Mouse (Mus musculus) mature B cell (primary cell): ENCODE results near the gene Fgfr2.

Experiments
- in situ Hi-C: fragments of 300-500 bp; cut with MboI; formaldehyde crosslinking; loops from 2 replicates; pipeline ENCODE4 v1.14.3; 2019

Gene Fgfr2

DNA sequence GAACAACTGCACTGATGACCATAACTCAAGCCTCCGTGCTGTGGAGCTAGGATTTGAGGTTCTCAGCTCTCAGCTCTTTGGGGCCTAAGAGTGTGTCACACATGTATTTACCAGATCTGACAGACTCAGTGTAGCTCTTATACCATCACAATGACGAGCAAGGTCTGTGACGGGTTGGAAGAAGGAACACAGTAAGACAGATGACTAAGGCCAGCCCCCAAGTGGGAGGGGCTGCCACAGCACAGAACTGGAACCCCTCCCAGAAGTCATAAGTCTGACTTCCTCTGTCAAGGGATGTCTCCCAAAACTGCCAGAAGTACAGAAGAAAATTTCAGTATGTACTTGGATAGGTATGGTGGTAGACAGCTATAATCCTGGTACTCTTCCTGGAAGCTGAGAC is 319.2 kb downstream of the Fgfr2 start:
- in situ Hi-C loops: no loop called here

DNA sequence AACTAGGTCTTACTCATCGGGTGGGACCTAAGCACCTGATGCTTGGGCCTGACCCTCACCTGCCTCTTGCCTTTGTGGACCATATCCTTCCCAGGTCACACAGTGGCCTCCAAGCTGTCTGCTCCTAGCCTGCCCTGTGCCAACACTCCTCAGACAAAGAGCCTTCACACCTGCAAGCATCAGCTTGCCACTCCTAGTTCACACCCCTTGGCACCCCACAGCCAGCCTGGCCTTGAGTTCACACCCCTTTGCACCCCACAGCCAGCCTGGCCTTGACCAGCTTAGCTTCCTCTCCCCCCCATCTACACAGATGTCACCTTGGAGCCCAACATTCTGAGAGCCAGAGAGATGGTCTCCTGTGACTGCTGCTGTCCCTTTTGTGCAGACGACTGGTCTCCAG is 319.8 kb downstream of the Fgfr2 start:
- in situ Hi-C loops: no loop called here

DNA sequence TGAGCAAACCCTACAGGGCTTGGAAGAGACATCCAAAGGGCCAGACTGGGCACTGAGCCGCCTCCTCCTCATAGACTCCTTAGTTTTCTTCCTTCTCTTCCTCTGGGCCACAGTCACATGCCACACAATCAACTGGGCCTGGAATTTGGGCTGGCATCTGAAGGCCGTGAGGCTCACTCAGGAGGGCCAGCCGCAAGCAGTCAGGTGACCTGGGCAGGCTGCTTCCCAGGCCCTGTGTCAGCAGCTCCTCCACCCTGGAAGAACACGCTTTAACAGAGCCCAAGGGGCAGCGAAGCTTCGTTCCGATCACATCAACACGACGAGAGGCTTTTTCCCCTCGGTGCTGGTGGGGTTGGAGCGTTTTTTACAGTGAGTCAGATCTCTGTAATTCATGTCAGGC is 320.5 kb downstream of the Fgfr2 start:
- in situ Hi-C loops: no loop called here

DNA sequence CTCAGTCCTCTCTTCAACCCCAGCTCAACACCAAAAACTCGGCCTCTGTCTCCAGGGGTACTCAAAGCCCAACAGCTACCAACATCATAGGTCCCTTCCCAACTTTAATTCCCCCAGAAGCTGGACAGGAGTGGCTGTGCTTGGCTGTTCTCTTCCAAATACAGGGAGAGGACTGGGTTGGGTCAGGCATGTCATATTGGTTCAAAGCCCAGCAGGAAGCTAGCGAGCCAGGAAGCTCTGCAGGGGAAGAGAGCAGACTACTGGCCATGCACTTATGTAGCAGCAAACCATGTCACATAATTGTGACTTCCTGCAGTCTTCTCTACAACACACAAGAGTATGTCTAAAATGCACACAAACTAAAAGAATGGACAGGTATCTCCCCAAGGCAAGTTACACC is 321.1 kb downstream of the Fgfr2 start:
- in situ Hi-C loops: no loop called here

DNA sequence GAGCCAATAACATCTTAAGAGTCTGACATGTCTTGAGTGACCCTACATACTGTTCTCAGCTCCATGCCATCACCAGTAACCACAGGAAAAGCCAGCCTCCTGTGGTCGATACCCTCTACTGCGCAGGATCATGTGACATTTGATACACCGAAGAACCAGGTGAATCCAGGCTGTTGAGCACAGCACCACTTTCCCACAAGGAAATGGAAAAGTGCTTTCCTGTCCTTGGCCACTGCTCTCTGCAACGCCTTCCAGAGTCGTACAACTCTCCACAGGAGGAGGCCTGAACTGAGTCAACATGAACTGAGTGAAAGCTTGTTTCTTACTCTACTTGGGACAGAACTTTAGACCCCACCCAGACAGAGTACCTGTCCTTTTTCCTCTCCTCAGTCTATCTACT is 321.6 kb downstream of the Fgfr2 start:
- in situ Hi-C loops: no loop called here

DNA sequence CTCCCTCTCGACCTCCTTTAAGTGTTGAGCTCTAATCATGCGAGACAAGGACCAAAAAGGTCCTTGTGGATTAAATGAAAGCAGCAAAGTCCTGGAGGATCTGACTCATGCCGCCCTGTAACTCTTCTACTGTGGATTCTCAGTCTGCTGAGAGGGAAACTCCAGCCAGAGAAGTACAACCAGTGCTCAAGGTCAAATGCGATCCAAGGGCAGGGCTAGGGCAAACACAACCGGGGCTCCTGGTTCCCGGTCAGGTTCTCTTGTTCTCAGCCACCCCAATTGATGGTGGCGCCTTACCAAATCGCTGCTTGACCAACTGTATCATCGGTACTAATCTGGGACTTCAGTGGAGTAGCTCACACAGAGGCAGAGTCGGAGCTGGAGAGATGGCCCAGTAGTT is 322.3 kb downstream of the Fgfr2 start:
- in situ Hi-C loops: no loop called here

DNA sequence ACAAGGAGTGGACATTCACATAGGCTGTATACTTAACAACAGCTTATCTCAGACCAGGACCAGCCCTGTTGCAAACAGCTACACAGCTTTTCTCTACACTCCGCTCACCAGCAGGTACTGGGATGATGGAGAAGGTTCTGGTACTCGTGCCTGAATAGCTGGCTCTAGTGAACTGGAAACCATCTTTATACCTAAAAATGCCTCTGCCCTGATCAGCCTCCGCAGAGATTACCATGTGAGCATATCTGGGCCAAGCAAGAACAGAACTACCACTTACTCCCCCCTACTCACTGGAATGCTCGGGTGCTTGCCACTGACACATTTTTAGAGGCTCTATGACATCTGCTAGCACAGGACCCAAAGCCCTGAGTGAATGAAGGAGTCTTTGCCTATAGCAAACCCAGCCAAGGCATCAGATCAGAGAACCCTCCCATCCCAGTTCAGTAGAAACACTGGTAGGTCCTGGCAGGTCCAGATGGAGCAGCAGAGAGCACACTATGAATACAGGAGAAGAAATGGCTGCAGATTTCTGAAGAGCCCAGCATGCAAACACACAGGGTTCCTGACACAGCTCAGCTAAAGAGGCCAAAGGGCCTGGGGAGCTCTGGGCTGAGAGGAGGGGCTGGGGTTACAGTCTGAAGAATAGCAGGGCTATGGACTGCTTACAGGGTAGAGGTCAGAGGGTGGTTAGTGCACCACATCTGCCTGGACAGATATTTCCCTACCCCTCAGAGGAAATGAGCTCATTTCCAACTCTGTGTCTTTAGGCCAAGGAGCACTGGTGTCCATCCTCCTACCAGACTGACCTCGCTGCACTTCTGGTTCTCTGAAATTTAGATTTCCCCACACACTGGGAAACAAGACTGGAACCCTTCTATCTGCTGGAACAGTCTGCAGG is 323.8 kb downstream of the Fgfr2 start:
- in situ Hi-C loops: no loop called here

DNA sequence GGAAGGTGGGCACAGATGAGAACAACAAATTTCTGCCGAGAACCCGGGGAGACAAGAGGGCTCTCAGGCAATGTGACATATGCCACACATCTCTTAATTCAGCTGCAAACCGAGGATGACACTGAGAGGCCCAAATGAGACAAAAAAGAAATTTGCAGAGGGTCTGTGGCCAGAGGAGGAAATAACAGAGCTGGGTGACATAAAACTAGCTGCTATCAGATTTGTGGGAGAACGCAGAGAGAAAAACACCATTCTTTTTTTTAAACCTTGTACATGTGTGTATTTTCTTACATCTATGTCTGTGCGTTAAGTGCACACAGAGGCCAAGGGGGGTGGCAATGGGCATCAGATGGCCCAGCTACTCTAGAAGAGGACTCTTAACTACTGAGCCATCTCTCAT is 328.0 kb downstream of the Fgfr2 start:
- in situ Hi-C loops: no loop called here

DNA sequence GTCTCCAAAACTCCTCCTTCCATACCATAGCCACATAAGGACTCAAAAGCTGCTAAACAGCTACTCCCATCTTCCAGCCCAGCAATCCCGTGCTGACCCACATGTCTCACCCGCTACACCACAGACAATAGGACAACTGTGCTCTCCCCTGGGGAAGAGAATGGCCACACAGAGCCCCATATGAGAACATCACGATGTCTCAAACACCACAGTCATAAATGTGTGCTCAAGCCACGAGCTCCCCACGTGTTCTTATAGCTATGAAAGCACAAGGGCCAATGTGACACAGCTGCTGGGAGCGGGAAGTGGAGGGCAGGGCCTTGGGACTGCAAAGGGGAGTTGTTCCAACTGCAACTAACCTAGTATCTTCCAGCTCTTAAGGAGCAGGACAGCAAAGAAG is 329.7 kb downstream of the Fgfr2 start:
- in situ Hi-C loops: no loop called here

DNA sequence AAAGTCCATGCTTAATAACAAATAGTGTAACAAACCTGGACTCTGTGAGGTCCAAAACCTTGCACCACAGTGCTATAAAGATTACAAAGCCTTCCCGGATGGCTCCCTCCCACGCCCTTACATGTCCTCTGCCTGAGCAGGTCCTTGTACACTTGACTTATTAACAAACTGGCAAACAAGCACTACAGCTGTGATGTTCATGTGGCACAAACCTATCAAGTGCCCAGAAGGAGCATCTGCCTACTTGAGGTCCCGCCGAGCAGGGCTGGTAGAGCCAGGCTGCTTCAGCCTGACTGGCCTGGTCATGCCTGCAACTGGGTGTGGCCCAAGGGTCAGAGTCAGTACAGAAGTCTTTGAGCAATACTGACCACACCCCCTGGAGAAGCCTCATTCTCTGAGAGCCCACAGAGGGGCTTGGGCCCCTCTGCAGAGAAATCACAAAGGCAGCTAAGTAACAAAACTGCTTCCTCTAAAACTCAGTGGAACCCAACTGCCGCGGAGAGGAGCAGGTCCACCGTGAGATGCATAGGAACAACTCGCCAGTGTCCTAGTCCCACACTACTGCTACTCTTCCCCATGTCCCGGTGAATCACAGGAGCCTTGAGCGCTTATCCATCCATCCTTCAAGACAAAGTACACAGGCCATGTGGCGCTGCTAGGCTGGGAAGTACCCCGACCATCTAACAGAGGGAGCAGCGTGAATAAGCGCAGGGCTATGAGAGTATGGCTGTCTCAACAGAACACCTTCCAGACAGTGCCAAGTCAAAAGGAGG is 332.5 kb downstream of the Fgfr2 start:
- in situ Hi-C loops: no loop called here

DNA sequence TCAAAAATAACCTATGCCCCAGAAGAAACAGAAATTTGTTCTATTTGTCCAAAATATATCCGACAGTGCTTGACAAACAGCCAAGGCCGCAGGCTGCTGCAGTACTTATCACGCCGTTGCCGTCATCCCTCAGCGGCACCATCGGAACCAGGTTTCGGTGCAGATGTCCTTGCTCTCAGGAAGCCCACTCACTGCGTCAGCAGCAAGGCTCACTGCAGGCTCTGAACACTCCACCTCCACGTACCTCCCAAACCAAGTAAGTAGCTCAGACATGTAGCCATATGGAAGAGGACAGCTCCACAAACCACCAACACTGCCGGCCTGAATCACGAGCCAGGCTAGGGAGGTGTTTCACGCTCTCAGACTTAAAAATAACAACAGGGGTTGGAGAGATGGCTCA is 334.3 kb downstream of the Fgfr2 start:
- in situ Hi-C loops: no loop called here

DNA sequence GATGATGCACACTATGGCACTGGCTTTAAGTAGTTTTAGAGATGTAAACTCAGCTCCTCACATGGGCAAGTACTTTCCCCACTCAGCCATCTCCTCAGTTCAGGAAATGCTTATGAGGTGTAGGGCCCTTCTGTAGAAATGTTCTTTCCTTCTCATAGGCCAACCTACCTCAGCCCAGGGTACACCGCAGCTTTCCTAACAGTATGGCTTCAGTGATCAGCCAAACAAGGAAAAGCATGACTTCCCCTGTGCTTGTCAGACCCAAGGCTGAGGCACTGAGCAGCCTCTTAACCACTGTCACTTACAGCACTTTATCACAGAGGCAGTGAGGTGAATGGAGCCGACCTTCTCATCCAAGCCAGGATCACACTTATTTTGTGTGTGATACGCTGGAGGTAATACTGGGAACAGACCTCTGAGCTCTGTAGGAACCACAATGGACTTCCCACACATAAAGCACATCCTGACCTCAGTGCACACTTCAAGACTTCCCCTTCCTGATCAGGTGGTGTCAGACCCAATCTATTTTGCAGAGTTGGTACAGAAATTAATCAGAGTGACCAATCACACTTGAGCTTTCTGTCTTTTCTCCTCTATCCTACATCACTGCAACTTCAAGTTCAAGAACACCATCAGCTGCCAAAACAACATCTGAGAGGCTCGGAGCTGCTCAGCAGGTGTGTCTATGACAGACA is 335.5 kb downstream of the Fgfr2 start:
- in situ Hi-C loops: no loop called here

DNA sequence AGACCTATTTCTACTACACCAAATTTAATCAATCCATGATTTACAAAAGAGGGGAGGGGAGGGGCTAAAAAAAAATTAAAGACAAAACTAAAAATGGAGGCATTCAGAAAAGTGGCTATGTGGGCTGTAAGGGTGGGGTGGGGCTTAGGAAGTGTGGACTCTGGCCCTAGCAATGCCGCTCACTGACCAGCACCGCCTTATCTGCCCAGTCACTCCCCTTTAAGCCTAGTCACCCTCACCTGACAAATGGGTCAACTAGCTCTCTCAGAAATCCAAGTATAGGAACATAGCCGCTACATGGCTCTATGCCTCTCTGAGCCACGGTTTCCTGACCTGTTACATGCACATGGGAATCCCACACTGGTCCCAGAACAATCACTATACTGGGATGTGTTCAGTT is 336.1 kb downstream of the Fgfr2 start:
- in situ Hi-C loops: no loop called here

DNA sequence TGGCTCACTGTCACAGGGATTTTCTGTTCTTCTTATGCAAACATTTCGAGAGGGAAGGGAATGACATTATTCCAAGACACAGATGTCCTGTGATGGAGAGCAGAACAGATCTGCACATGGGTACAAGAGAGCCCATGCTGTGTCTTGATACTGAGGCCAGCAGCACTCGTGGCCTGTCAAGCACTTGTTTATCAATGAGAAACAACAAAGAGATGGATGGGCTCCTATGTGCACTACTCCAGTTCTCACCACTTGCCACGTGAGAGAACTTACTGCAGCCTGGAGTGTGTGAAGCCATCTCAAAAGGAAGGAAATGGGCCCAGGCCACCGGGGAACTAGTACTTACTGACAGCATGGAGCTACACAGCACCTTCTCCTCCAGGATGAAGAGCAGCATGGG is 336.6 kb downstream of the Fgfr2 start:
- in situ Hi-C loops: no loop called here

DNA sequence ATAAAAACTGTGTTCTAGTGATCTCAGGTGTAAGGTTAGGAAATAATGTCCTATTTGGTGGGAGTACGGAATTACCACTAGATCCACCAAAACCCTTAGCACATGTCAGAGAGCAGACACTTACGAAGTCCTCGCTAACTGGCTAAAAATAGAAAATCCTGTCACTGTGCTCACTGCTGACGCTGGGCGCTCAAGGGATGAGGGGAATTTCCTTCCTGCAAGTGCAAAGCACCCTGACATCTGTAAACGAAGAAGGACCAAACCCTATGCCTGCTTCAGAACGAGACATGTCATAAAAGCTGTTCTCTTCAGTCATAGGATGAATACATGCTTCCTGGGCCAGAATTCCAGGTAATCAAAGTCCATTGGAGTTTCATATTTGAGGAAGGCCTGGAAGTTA is 337.1 kb downstream of the Fgfr2 start:
- in situ Hi-C loops: no loop called here

DNA sequence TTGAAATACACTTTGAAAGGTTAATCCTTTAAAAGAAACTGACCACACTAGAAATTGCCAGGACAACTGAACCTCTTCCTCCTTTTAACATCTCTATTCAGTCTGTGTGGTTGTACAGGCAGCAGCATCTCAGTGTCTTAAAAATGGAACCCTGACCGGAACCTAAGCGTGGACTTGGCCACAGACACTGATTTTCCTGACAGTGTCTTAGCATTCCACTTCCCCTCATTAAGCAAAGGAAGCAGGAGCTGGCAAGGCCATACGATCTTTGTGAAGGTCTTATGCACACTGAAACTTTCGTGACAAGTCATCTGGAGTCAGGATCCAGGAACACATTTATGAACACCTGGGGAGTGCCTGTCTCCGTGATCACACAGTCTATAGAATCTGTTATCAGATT is 339.0 kb downstream of the Fgfr2 start:
- in situ Hi-C loops: no loop called here

DNA sequence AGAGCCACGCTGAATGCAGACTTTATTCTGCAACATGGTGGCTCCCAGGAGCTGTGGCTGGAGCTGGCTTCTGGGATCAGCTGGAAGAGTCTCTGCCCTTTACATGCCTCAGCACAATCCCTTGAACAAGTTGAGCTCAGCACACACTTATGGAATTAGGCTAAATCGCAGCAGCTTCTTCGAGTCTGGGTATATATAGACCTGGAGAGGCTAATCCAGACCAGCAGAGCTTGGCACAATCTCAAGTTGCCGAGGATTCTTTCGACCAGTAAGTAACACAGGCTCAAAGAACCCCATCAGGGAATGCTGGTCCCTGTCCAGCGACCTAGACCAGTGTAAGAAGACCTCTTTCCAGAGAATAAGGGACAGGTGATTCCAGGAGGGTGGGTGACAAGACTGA is 341.3 kb downstream of the Fgfr2 start:
- in situ Hi-C loops: no loop called here

DNA sequence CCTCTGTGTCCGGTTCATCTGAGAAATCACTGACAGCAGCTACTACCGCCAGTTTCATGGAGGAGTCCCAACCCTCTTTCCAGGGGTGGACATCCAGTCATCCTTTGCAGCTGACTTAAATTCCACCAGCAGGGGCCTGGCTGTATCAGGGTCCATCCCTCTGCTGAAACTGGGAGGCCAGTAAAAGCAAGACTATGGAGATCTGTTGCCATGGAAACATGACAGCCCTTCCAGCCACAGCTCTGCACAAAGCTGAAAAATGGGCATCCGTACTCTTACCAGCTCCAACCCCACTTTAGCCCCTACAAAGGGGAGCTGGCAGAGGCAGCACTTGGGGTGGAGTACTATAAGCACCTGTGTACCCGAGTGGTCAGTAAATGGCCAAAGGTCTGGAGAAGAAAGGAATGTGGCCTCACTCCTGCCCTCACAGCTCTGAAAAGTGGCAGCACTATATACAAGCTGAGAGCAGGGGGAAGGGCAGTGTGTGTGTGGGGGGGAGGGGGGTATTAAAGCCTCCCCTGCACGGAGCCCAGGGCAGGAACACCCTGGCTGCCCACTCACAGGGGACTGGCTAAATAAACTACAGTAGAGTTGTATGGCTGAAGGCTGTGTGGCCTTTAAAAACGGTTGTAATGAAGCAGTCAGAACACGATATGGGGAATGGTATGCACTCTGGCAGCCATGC is 341.9 kb downstream of the Fgfr2 start:
- in situ Hi-C loops: no loop called here

DNA sequence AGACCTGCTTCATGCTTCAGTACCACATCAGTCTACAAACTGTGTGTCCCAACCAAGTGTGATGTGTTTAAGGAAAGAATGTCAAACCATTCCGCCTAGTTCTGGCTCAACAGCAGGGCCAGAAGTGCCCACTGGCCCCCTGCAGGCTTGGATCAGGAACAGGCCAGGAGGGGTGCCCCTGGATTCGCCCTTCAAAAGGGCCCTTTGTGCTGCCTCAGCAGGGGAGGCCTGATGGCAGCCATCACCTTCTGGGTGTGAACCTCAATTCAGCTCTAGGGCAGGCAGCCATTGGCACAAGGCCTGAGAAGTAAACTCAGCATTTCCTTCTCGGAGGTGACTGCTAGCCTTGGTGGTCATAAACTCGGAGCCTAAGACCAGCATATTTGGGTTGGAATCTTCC is 342.5 kb downstream of the Fgfr2 start:
- in situ Hi-C loops: no loop called here

DNA sequence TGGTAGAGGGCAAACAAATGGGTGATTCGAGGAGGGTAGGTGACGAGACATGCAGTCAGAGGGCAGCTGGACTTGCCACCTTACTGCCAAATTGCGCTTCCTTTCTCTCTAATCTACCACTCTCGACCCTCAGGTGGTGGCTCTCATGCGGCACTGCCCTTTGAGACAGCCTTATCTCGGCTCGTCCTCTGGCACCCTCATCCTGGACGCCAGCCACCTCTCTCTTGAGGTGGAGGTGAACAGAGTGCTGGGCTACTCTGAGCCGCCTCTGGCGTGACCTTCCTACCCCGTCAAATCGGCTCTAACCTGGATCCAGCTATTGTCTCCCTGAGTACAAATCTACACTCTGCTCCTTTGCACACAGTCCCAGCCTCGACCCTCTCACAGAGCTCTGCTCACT is 344.5 kb downstream of the Fgfr2 start:
- in situ Hi-C loops: no loop called here

DNA sequence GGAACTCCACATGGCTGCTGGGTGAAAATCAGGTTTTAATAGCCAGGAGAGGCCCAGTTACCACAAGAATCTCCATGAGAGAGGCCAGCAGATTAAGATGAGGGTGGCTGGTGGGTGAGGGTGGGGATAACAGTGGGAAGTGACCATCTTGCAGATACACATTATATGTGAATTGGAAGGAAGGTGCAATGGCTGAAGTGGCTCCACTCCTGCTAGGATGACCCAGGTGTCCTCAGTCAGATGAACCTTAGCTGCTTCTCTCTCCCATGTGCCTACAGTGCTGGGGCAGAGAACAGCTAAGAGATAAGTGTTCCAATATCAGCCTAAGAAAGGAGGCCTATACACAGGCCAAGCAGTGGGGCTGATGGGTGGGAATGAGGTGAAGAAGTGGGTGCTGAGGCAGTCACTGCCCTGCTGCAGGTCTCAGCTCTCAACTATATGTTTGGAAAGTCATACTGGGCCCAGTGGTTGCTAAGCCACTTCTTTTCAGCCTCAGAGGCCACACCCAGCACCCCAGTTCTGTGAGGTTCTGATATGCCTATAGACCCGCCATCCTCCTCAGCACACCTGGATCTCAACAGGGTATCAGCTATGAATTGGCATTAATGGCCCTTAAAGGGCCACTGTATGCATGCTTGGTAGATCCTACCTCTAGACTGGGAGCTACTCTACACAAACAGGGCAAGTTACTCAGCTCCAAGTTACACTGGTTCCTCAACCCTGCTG is 345.3 kb downstream of the Fgfr2 start:
- in situ Hi-C loops: no loop called here

DNA sequence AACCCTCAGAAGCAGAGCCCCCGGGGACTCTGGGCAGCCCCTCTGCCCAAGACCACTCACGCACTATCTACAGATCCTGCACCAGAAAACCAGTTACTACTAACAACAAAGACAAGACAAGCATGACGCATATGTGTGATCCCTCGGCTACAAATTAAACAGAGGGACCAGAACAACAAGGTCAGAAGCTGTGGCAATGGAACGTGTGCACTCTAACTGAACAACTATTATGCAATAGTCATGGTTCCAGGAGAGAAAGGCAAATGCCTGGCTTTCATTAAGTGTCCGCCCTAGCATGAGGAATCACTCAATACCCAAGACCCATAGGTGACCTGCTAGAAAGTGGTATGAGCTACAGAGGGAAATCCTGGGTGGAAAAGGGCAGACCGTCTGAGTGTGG is 346.0 kb downstream of the Fgfr2 start:
- in situ Hi-C loops: no loop called here
